Mouse (Mus musculus): ENCODE measurements at regions not wholly inside any gene's neighbourhood (a gene's known extent, or its start where the extent isn't known, plus 50 kb on each side); places are given as distances from the start of the nearest gene placed in this dataset.

- DNase-seq (ENCODE audit: low spot score in 2 of 2) = no peak
- no peak overlapping the region for H3K4me3 ChIP-seq
- H3K27ac ChIP-seq = no peak overlapping the region
- no peak for TF ChIP-seq CTCF (conservative IDR thresholded peaks at IDR 0.05)
Measured at GRCm38 (mm10) chr4:79362522-79362921, 1150.8 kb upstream of the Ptprd start.

GRCm38 (mm10) chr4:79357720-79358119, 1146.0 kb upstream of the Ptprd start:
- no peak overlapping the region for H3K27ac ChIP-seq
- TF ChIP-seq CTCF (conservative IDR thresholded peaks at IDR 0.05) = no peak
- DNase-seq (ENCODE audit: low spot score in 2 of 2) = no peak
- no peak overlapping the region for H3K4me3 ChIP-seq

GRCm38 (mm10) chr4:79309890-79310727, 1098.3 kb upstream of the Ptprd start:
- TF ChIP-seq CTCF (conservative IDR thresholded peaks at IDR 0.05) = no peak
- H3K27ac ChIP-seq = no peak overlapping the region
- no peak overlapping the region for H3K4me3 ChIP-seq
- peak in 1 of 2 experiments; percentile 24 for DNase-seq (ENCODE audit: low spot score in 2 of 2)

GRCm38 (mm10) chr4:79291091-79291490, 1079.3 kb upstream of the Ptprd start:
- Histone ChIP-seq H3K27ac (no peak overlapping the region), H3K4me3 (no peak overlapping the region)
- no peak for TF ChIP-seq CTCF (conservative IDR thresholded peaks at IDR 0.05)
- DNase-seq (ENCODE audit: low spot score in 2 of 2) = peak in 1 of 2 experiments; percentile 12

GRCm38 (mm10) chr4:79265044-79265443, 1053.3 kb upstream of the Ptprd start:
- no peak overlapping the region for H3K27ac ChIP-seq
- no peak for DNase-seq (ENCODE audit: low spot score in 2 of 2)
- H3K4me3 ChIP-seq = no peak overlapping the region
- no peak for TF ChIP-seq CTCF (conservative IDR thresholded peaks at IDR 0.05)

GRCm38 (mm10) chr4:79243184-79243583, 1031.4 kb upstream of the Ptprd start:
- Histone ChIP-seq H3K27ac (no peak overlapping the region), H3K4me3 (no peak overlapping the region)
- DNase-seq (ENCODE audit: low spot score in 2 of 2) = no peak
- no peak for TF ChIP-seq CTCF (conservative IDR thresholded peaks at IDR 0.05)

GRCm38 (mm10) chr4:79241647-79242046, 1029.9 kb upstream of the Ptprd start:
- DNase-seq (ENCODE audit: low spot score in 2 of 2) = no peak
- H3K4me3 ChIP-seq = no peak overlapping the region
- no peak for TF ChIP-seq CTCF (conservative IDR thresholded peaks at IDR 0.05)
- no peak overlapping the region for H3K27ac ChIP-seq

GRCm38 (mm10) chr4:79224101-79224734, 1012.5 kb upstream of the Ptprd start:
- Histone ChIP-seq H3K4me3 (no peak overlapping the region), H3K27ac (no peak overlapping the region)
- DNase-seq (ENCODE audit: low spot score in 2 of 2) = no peak
- TF ChIP-seq CTCF (conservative IDR thresholded peaks at IDR 0.05) = no peak

Data from layer of hippocampus, adult 2 months (tissue).